Mouse (Mus musculus): ENCODE data around the gene Gli3. TPM values are rescaled to one million over a fixed set of nuclear protein-coding genes. Genes with fewer than 3 reads are reported as not detected.

The Gli3 gene
- polyA plus RNA-seq, 1 experiment from 2014 or later = 20.5 TPM

- no peak overlapping the region for H3K4me3 ChIP-seq (ENCODE audit: low read depth, low read length)
- DNase-seq (ENCODE audit: low spot score) (no peak), ATAC-seq (ENCODE audit: low read depth) (no peak)
- H3K27ac ChIP-seq (replicated peaks; ENCODE audit: low read depth, low read length) = no peak overlapping the region
- H3K4me2 ChIP-seq (ENCODE audit: low read depth, low read length) = no peak overlapping the region
- no peak overlapping the region for H3K9ac ChIP-seq (ENCODE audit: low read depth, low read length)
- WGBS = 71% methylated on average over 2 of the region's 2 CpGs
- peaks cover 18% of the 10 kb centered on the region for H3K4me1 ChIP-seq (ENCODE audit: control insufficient read depth, insufficient read depth, low read length)
- peaks cover 2% of the 10 kb centered on the region; the same call in 1 of the 2 replicates for H3K9me3 ChIP-seq (ENCODE audit: control insufficient read depth, low read length)
- no peaks in the 10 kb centered on the region for H3K27me3 ChIP-seq (replicated peaks; ENCODE audit: control insufficient read depth, insufficient read depth, low read length)
- no peaks in the 10 kb centered on the region for H3K36me3 ChIP-seq (ENCODE audit: control insufficient read depth, insufficient read depth, low read length)
These were observed 75.4 kb downstream of the Gli3 start for GRCm38 (mm10) chr13:15538389-15538788.

GRCm38 (mm10) chr13:15542053-15542452 is 79.0 kb downstream of the Gli3 start:
- ATAC-seq (ENCODE audit: low read depth) (no peak), DNase-seq (ENCODE audit: low spot score) (no peak)
- Histone ChIP-seq H3K4me3 (ENCODE audit: low read depth, low read length) (no peak overlapping the region), H3K4me2 (ENCODE audit: low read depth, low read length) (no peak overlapping the region), H3K9me3 (ENCODE audit: control insufficient read depth, low read length) (no peaks in the 10 kb centered on the region), H3K9ac (ENCODE audit: low read depth, low read length) (no peak overlapping the region), H3K4me1 (ENCODE audit: control insufficient read depth, insufficient read depth, low read length) (peaks cover 49% of the 10 kb centered on the region), H3K27me3 (replicated peaks; ENCODE audit: control insufficient read depth, insufficient read depth, low read length) (no peaks in the 10 kb centered on the region), H3K36me3 (ENCODE audit: control insufficient read depth, insufficient read depth, low read length) (no peaks in the 10 kb centered on the region), H3K27ac (replicated peaks; ENCODE audit: low read depth, low read length) (no peak overlapping the region)
- WGBS = 39% methylated on average over 5 of the region's 5 CpGs

- peaks cover 53% of the 10 kb centered on the region for H3K4me1 ChIP-seq (ENCODE audit: control insufficient read depth, insufficient read depth, low read length)
- H3K9ac ChIP-seq (ENCODE audit: low read depth, low read length) = no peak overlapping the region
- no peak overlapping the region for H3K27ac ChIP-seq (replicated peaks; ENCODE audit: low read depth, low read length)
- no peaks in the 10 kb centered on the region for H3K27me3 ChIP-seq (replicated peaks; ENCODE audit: control insufficient read depth, insufficient read depth, low read length)
- ATAC-seq (ENCODE audit: low read depth) = no peak
- WGBS = 53% methylated on average over 12 of the region's 12 CpGs
- no peaks in the 10 kb centered on the region for H3K9me3 ChIP-seq (ENCODE audit: control insufficient read depth, low read length)
- no peak overlapping the region for H3K4me2 ChIP-seq (ENCODE audit: low read depth, low read length)
- no peaks in the 10 kb centered on the region for H3K36me3 ChIP-seq (ENCODE audit: control insufficient read depth, insufficient read depth, low read length)
- no peak for DNase-seq (ENCODE audit: low spot score)
- no peak overlapping the region for H3K4me3 ChIP-seq (ENCODE audit: low read depth, low read length)
These were observed 80.3 kb downstream of the Gli3 start for GRCm38 (mm10) chr13:15543169-15543887.

- H3K9ac ChIP-seq (ENCODE audit: low read depth, low read length) = no peak overlapping the region
- DNase-seq (ENCODE audit: low spot score) (peak; percentile 29), ATAC-seq (ENCODE audit: low read depth) (no peak)
- H3K9me3 ChIP-seq (ENCODE audit: control insufficient read depth, low read length) = no peaks in the 10 kb centered on the region
- H3K4me2 ChIP-seq (ENCODE audit: low read depth, low read length) = no peak overlapping the region
- no peak overlapping the region for H3K4me3 ChIP-seq (ENCODE audit: low read depth, low read length)
- no peak overlapping the region for H3K27ac ChIP-seq (replicated peaks; ENCODE audit: low read depth, low read length)
- 27% methylated on average over 7 of the region's 7 CpGs for WGBS
- H3K4me1 ChIP-seq (ENCODE audit: control insufficient read depth, insufficient read depth, low read length) = peaks cover 53% of the 10 kb centered on the region
- H3K36me3 ChIP-seq (ENCODE audit: control insufficient read depth, insufficient read depth, low read length) = no peaks in the 10 kb centered on the region
- H3K27me3 ChIP-seq (replicated peaks; ENCODE audit: control insufficient read depth, insufficient read depth, low read length) = no peaks in the 10 kb centered on the region
These were observed 81.0 kb downstream of the Gli3 start for GRCm38 (mm10) chr13:15543888-15544640.

- Histone ChIP-seq H3K27ac (replicated peaks; ENCODE audit: low read depth, low read length) (peak overlapping the region; percentile 33), H3K9ac (ENCODE audit: low read depth, low read length) (no peak overlapping the region), H3K9me3 (ENCODE audit: control insufficient read depth, low read length) (no peaks in the 10 kb centered on the region), H3K4me3 (ENCODE audit: low read depth, low read length) (no peak overlapping the region), H3K4me2 (ENCODE audit: low read depth, low read length) (no peak overlapping the region), H3K36me3 (ENCODE audit: control insufficient read depth, insufficient read depth, low read length) (0 out of 2 replicates have a peak, but pooled peaks cover 2% of the 10 kb centered on the region), H3K4me1 (ENCODE audit: control insufficient read depth, insufficient read depth, low read length) (peaks cover 59% of the 10 kb centered on the region), H3K27me3 (replicated peaks; ENCODE audit: control insufficient read depth, insufficient read depth, low read length) (no peaks in the 10 kb centered on the region)
- DNase-seq (ENCODE audit: low spot score) (peak; percentile 36), ATAC-seq (ENCODE audit: low read depth) (no peak)
- WGBS = 41% methylated on average over 4 of the region's 4 CpGs
These were observed 82.4 kb downstream of the Gli3 start for GRCm38 (mm10) chr13:15545346-15545896.

- H3K4me3 ChIP-seq (ENCODE audit: low read depth, low read length) = no peak overlapping the region
- H3K9me3 ChIP-seq (ENCODE audit: control insufficient read depth, low read length) = no peaks in the 10 kb centered on the region
- DNase-seq (ENCODE audit: low spot score) (peak; percentile 55), ATAC-seq (ENCODE audit: low read depth) (no peak)
- H3K4me1 ChIP-seq (ENCODE audit: control insufficient read depth, insufficient read depth, low read length) = peaks cover 66% of the 10 kb centered on the region
- no peaks in the 10 kb centered on the region for H3K27me3 ChIP-seq (replicated peaks; ENCODE audit: control insufficient read depth, insufficient read depth, low read length)
- H3K9ac ChIP-seq (ENCODE audit: low read depth, low read length) = no peak overlapping the region
- no peak overlapping the region for H3K4me2 ChIP-seq (ENCODE audit: low read depth, low read length)
- 33% methylated on average over 4 of the region's 4 CpGs for WGBS
- 0 out of 2 replicates have a peak, but pooled peaks cover 2% of the 10 kb centered on the region for H3K36me3 ChIP-seq (ENCODE audit: control insufficient read depth, insufficient read depth, low read length)
- peak overlapping the region; percentile 24 for H3K27ac ChIP-seq (replicated peaks; ENCODE audit: low read depth, low read length)
These were observed 83.2 kb downstream of the Gli3 start for GRCm38 (mm10) chr13:15546258-15546657.

GRCm38 (mm10) chr13:15549466-15549865 is 86.4 kb downstream of the Gli3 start:
- Histone ChIP-seq H3K4me1 (ENCODE audit: control insufficient read depth, insufficient read depth, low read length) (peaks cover 52% of the 10 kb centered on the region), H3K36me3 (ENCODE audit: control insufficient read depth, insufficient read depth, low read length) (0 out of 2 replicates have a peak, but pooled peaks cover 2% of the 10 kb centered on the region), H3K4me2 (ENCODE audit: low read depth, low read length) (no peak overlapping the region), H3K9ac (ENCODE audit: low read depth, low read length) (no peak overlapping the region), H3K4me3 (ENCODE audit: low read depth, low read length) (no peak overlapping the region), H3K27me3 (replicated peaks; ENCODE audit: control insufficient read depth, insufficient read depth, low read length) (no peaks in the 10 kb centered on the region), H3K27ac (replicated peaks; ENCODE audit: low read depth, low read length) (no peak overlapping the region), H3K9me3 (ENCODE audit: control insufficient read depth, low read length) (no peaks in the 10 kb centered on the region)
- 53% methylated on average over 6 of the region's 6 CpGs for WGBS
- DNase-seq (ENCODE audit: low spot score) (no peak), ATAC-seq (ENCODE audit: low read depth) (no peak)

- ATAC-seq (ENCODE audit: low read depth) = no peak
These were observed 87.1 kb downstream of the Gli3 start for GRCm38 (mm10) chr13:15550027-15550602.

More at GRCm38 (mm10) chr13:15550027-15550602, 87.1 kb downstream of the Gli3 start:
- 71% methylated on average over 8 of the region's 8 CpGs for WGBS
- peaks cover 46% of the 10 kb centered on the region for H3K4me1 ChIP-seq (ENCODE audit: control insufficient read depth, insufficient read depth, low read length)
- no peaks in the 10 kb centered on the region for H3K9me3 ChIP-seq (ENCODE audit: control insufficient read depth, low read length)
- no peak overlapping the region for H3K4me3 ChIP-seq (ENCODE audit: low read depth, low read length)
- no peak overlapping the region for H3K27ac ChIP-seq (replicated peaks; ENCODE audit: low read depth, low read length)
- H3K4me2 ChIP-seq (ENCODE audit: low read depth, low read length) = no peak overlapping the region
- no peak overlapping the region for H3K9ac ChIP-seq (ENCODE audit: low read depth, low read length)
- no peak for DNase-seq (ENCODE audit: low spot score)
- H3K27me3 ChIP-seq (replicated peaks; ENCODE audit: control insufficient read depth, insufficient read depth, low read length) = no peaks in the 10 kb centered on the region
- 0 out of 2 replicates have a peak, but pooled peaks cover 2% of the 10 kb centered on the region for H3K36me3 ChIP-seq (ENCODE audit: control insufficient read depth, insufficient read depth, low read length)
